Mouse (Mus musculus) kidney, adult 2 months (tissue): ENCODE measurements around the gene Epha6.

Source experiments
- CTCF ChIP-seq: fragments of 200-500 bp; conservative IDR thresholded peaks from 2 replicates; pipeline ENCODE4 v1.5.1; 2011; ENCODE audit warnings: low read depth, mild to moderate bottlenecking, control low read depth, low read length, moderate library complexity, mixed read lengths; ENCODE audit not compliant: insufficient read depth, insufficient read length
- POLR2A ChIP-seq: fragments of 200-500 bp; IDR thresholded peaks from one replicate; pipeline ENCODE4 v1.6.1; 2011; ENCODE audit warnings: low read depth, low read length, control low read depth

GRCm38 (mm10) chr16:59689120-59689519 lies 916.2 kb downstream of the Epha6 start:
- TF ChIP-seq CTCF = no peak
- no peak for TF ChIP-seq POLR2A
